Mouse (Mus musculus) E14TG2a.4 (cell line): ENCODE data around the gene Nol4l.

Source experiments
- H3K27me3 ChIP-seq: 2 replicates; pipeline ENCODE4 v1.6.1; 2014; ENCODE audit warnings: low read length, control low read depth; ENCODE audit not compliant: insufficient read depth
- H3K36me3 ChIP-seq: 2 replicates; pipeline ENCODE4 v1.6.1; 2014; ENCODE audit warnings: low read length, control low read depth; ENCODE audit not compliant: insufficient read depth
- H3K4me1 ChIP-seq: replicated peaks from 2 replicates; pipeline ENCODE4 v1.6.1; 2014; ENCODE audit warnings: low read depth, low read length, control low read depth
- H3K4me3 ChIP-seq: replicated peaks from 2 replicates; pipeline ENCODE4 v1.5.1; 2014; ENCODE audit warnings: mild to moderate bottlenecking, low read length
- H3K9me3 ChIP-seq: 2 replicates; pipeline ENCODE4 v1.6.1; 2014; ENCODE audit warnings: low read length, control low read depth
- CTCF ChIP-seq: conservative IDR thresholded peaks from 2 replicates; pipeline ENCODE4 v1.5.1; 2014; ENCODE audit warnings: low read length
- NANOG ChIP-seq: IDR thresholded peaks from 2 replicates; pipeline ENCODE4 v1.6.1; 2014; ENCODE audit warnings: borderline replicate concordance, low read length, mixed read lengths
- POU5F1 ChIP-seq: IDR thresholded peaks from 2 replicates; pipeline ENCODE4 v1.6.1; 2014; ENCODE audit warnings: low read length, borderline replicate concordance

Gene Nol4l

DNA sequence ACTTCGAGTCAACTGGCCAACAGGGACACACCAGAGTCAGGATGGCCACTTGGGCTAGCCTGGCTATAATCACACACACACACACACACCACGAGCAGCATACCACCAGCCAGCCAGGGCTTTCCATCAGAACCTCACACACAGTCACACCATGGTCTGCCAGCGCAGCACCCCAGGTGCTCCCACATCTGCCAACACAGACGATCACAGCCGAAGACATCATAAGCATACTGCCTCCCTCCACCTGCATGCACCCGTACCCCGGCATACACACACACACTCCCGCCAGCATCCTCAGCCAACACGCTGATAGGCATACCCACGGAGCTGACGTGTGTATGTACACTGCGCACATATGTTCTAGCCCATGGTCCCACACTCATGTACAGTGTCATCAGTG, 6.1 kb downstream of the Nol4l start:
- H3K36me3 ChIP-seq, result no peaks in the 10 kb centered on the region
- peaks cover 47% of the 10 kb centered on the region for H3K27me3 ChIP-seq
- H3K9me3 ChIP-seq, result no peaks in the 10 kb centered on the region
- H3K4me1 ChIP-seq, result peaks cover 84% of the 10 kb centered on the region
- TF ChIP-seq CTCF (no peak), NANOG (no peak)
- no peak overlapping the region for H3K4me3 ChIP-seq

DNA sequence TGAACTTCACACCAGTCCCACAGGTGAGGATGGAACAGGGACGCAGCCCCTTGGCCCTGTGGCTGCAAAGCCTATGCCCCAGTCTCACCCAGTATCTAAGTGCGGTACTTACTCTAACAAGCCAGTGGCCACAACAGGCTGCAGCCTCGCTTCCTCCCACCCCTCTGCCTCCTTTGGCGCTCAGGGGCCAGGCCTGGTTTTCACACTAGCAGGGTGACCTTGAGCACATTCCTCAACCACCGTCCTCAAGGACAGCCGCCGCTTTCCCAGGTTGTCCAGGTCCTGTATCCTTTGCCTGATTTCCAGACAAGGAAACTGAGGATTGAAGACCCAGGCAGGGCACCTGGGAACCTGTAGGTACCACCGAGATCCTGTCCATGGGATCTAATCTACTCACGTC, 6.6 kb downstream of the Nol4l start:
- H3K4me1 ChIP-seq, result peaks cover 89% of the 10 kb centered on the region
- H3K9me3 ChIP-seq, result no peaks in the 10 kb centered on the region
- no peak for TF ChIP-seq POU5F1
- no peak for TF ChIP-seq CTCF
- no peak for TF ChIP-seq NANOG
- H3K36me3 ChIP-seq, result no peaks in the 10 kb centered on the region
- no peak overlapping the region for H3K4me3 ChIP-seq
- peaks cover 42% of the 10 kb centered on the region for H3K27me3 ChIP-seq

DNA sequence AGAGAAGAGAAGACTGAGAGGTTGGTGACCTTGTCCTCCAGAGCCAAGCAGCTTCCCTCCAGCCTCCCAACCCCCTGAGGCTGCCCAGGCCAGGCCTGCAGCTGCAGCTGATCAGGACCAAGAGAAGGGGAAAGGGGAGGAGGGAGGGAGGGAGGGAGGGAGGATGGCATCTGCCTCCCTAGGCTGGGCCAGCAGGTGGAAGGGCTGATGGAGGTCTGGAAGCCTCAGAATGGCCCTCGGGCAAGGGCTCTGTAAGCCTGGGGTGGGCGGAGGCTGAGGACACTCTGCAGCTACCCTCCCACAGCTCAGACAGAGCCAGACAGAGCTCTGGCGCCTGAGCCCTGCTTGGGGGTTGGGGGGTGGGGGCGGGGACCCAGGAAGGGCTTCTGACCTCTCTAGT, 7.5 kb downstream of the Nol4l start:
- TF ChIP-seq CTCF (no peak), NANOG (no peak), POU5F1 (no peak)
- Histone ChIP-seq H3K27me3 (peaks cover 33% of the 10 kb centered on the region), H3K4me3 (0 out of 2 replicates have a peak overlapping the region, but pooled peaks have one; percentile 20), H3K4me1 (peaks cover 86% of the 10 kb centered on the region), H3K36me3 (no peaks in the 10 kb centered on the region), H3K9me3 (no peaks in the 10 kb centered on the region)

DNA sequence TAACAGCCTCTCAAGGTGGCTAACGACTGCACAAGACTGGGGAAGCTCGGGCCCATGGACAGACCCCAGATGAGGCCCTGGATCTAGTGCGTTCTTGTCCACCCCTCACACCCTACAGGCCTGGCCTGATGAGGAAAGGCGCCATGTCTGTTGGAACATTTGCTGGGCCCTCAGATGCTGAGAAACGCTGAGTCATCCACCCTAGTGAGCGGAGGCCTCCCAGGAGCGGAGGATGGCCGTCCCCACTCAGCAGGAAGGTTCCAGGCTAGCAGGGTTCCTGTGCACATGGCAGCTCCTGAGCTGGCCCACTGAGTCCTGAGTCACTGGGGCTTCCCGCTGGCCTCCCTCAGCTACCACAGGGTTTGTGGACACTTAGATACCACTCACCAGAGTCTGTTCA, 9.7 kb downstream of the Nol4l start:
- TF ChIP-seq CTCF, result no peak
- Histone ChIP-seq H3K4me3 (0 out of 2 replicates have a peak overlapping the region, but pooled peaks have one; percentile 10), H3K27me3 (peaks cover 26% of the 10 kb centered on the region), H3K9me3 (no peaks in the 10 kb centered on the region), H3K4me1 (peaks cover 78% of the 10 kb centered on the region), H3K36me3 (no peaks in the 10 kb centered on the region)

DNA sequence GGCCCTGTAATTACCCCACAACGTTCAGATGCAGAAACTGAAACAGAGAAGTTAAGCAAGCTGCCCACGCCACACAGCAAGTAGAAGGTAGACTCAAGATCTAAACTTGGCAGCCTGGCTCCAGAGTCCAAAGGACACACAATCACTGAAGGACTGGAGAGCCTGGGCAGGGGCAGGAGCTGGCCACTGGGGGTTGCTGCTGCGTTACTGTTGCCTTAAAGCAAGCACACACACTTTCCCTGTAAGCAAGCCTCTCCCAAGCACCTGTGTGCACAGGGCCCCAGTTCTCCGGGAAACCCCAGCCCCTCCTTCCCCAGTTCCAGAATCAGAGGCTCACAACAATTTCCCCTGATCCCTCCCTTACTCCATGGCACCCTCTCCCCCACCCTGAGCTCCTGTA, 12.8 kb downstream of the Nol4l start:
- Histone ChIP-seq H3K27me3 (peaks cover 21% of the 10 kb centered on the region), H3K4me1 (peaks cover 70% of the 10 kb centered on the region), H3K4me3 (no peak overlapping the region), H3K9me3 (no peaks in the 10 kb centered on the region), H3K36me3 (no peaks in the 10 kb centered on the region)
- TF ChIP-seq CTCF, result no peak
- no peak for TF ChIP-seq NANOG
- no peak for TF ChIP-seq POU5F1

DNA sequence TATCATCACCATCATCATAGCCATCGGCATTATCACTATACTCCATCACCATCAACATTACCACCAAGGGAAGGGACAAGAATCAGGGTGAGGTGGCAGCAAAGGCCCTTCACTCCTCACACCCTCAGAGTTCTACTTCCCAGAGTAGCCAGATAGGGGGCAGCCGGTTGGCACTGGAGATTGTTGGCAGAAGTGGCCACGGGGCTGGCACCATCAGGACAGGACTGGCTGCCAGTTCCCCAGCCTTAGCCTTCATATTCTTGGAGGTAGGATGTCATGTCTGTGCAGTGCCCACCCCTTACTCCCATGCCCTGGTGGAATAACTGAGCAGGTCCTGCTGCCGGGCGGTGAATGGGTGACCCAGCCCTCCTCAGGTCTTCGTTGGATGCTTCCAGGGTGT, 14.2 kb downstream of the Nol4l start:
- peaks cover 64% of the 10 kb centered on the region for H3K4me1 ChIP-seq
- no peaks in the 10 kb centered on the region for H3K36me3 ChIP-seq
- no peak overlapping the region for H3K4me3 ChIP-seq
- H3K9me3 ChIP-seq, result no peaks in the 10 kb centered on the region
- H3K27me3 ChIP-seq, result peaks cover 15% of the 10 kb centered on the region
- TF ChIP-seq CTCF (no peak), POU5F1 (no peak), NANOG (no peak)

DNA sequence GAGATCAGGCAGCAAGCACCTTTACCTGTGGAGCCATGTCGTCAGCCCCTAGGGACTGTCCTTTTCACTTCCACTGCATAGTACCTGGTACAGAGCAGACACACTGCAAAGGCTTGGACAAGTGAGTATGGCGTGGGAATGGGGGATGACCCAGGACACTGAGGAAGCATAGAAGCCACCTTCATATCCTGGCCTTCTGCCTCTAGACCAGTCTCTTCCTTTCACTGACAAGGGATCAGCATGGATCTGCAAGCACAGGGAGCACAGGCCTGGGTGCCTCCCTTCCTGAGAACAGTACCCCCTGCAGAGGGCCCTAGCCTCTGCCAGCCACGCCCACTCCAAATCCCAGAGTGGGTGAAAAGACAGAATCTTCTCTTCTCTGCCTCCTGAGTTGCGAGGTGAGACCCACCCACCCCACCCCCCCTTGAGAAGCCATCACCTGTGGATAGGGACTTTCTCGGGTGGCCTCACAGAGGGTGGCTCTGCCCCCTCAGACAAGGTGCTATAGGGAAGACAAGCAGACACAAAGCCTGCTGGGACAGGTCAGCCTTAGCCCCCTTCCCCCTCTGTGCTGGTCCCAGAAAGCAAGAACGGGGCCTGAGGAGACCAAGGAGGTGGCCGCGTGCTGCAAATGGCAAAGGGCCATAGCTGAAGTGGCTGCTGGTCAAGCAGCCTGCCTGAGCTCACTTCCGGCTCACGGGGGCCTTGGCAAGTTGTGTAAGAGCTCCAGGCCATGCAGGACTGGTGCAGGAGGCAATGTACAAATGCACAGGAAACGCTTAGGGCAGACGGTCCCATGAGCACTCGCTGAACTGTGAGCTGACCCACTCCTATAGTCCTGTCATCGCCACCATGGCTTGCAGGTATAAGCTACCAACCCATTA, 15.0 kb downstream of the Nol4l start:
- Histone ChIP-seq H3K4me1 (peaks cover 65% of the 10 kb centered on the region), H3K4me3 (no peak overlapping the region)
- no peak for TF ChIP-seq POU5F1
- TF ChIP-seq NANOG, result no peak
- no peak for TF ChIP-seq CTCF

DNA sequence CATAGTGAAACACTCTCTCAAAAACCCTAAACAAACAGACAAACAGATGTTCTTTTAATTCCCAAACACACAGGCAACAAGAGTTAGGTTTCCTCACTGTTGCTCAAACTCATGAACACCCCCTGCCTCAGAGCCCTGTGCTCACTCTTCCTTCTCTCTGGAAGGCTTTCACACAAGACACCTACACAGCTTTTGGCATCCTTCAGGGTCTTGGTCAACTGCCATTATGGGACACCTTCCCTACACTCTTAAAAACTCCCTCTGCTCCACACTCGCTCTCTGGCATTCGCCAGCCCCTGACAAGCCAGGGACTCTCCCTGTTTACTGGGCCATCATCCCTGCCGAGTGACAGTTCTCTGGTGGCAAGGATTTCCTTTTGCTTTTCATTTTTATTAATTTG, 15.8 kb downstream of the Nol4l start:
- no peaks in the 10 kb centered on the region for H3K36me3 ChIP-seq
- no peaks in the 10 kb centered on the region for H3K9me3 ChIP-seq
- peaks cover 65% of the 10 kb centered on the region for H3K4me1 ChIP-seq
- no peak for TF ChIP-seq NANOG
- peaks cover 26% of the 10 kb centered on the region for H3K27me3 ChIP-seq
- H3K4me3 ChIP-seq, result no peak overlapping the region

More for the DNA sequence above, 15.0 kb downstream of the Nol4l start:
- Histone ChIP-seq H3K36me3 (no peaks in the 10 kb centered on the region), H3K9me3 (no peaks in the 10 kb centered on the region), H3K27me3 (peaks cover 21% of the 10 kb centered on the region)
